Mouse (Mus musculus) thymus, adult 18-20 months (tissue): ENCODE measurements at regions not wholly inside any gene's neighbourhood (a gene's known extent, or its start where the extent isn't known, plus 50 kb on each side); places are given as distances from the start of the nearest gene placed in this dataset.

Source experiments
- DNase-seq, 2 experiments: peaks; one replicate each; pipeline ENCODE4 v3.0.0; 2022; ENCODE audit warnings: mixed read lengths in 2 of 2

DNA sequence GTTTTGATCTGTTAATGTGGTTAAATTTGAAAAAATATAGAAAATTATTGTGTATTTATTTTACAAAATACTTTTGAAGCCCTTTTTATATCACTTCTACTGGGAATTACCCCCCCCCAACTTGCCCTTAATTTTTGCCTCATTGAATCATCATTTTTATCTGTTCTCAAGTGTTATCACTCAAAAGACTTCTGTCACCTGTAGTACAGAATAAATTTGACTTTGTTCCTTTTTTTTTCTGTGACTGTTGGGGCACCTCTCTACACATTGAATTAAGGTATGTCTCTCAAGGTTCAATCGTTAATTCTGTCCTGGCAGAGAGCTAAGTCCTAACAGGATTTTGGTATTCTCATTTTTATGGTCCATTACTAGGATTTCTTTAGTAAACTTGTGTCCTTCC lies 1123.0 kb upstream of the Cited2 start:
- DNase-seq: no peak

DNA sequence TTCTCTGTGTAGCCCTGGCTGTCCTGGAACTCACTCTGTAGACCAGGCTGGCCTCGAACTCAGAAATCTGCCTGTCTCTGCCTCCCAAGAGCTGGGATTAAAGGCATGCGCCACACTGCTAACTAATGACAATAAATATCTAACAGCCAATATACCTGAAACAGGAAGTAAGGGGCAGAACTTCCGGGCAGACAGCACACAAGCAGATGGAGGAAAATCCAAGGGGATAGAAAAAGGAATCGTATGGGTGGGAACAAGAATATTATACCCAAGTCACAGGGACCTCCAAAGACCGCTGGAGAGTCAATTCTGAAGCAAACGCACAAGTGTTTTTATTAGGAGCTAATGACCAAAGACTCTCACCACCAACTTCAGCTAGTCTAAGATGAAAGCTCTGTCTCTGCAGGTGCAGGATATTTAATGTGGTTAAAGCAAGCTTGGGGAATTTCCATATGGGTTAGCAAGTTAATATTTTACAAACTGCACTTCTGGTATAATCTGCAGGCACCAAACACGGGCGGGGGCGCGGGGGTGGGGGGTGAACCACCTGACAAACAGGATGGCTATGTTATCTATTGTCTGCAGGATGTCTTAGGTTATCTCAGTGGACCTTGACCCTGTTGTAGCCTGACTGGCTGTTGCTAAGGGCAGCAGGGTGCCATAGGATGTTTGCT lies 1122.3 kb upstream of the Cited2 start:
- DNase-seq: no peak

- DNase-seq: no peak
Observed at GRCm38 (mm10) chr10:16601225-16601595, 1121.8 kb upstream of the Cited2 start.

DNA sequence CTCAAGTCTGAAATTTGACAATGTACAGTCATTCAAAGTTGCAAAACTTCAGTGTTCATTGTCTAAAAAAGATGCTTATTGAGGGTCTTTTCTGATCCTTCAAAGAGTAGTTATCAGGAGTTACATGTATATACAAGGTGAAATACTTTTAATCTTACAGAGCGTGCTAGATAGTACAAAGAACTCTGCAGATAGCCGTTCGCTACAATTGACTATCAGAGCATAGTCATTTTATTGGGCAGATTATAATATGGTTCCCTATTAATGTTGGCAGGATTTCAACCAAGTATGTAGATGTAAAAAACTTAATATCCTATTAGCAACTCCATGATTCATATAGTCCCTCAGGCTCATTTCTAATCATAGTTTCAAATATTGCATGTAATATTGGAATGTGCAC lies 1114.7 kb upstream of the Cited2 start:
- DNase-seq: no peak

DNA sequence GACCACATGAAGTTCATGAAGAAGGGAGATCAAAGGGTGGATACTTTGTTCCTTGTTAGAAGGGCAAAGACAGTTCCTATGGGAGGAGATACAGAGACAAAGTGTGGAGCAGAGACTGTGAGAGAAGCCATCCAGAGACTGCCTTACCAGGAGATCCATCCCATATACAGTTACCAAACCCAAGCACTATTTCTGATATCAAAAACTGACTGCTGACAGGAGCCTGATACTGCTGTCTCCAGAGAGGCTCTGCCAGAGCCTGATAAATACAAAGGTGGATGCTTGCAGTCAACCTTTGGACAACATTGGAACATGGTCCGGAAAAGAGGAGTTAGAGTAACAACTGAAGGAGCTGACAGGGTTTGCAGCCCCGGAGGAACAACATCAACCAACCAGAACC lies 1104.3 kb upstream of the Cited2 start:
- no peak for DNase-seq

- DNase-seq: no peak
Observed at GRCm38 (mm10) chr10:16619584-16619983, 1103.4 kb upstream of the Cited2 start.

- DNase-seq: no peak
Observed at GRCm38 (mm10) chr10:16620804-16621559, 1102.0 kb upstream of the Cited2 start.

- no peak for DNase-seq
Observed at GRCm38 (mm10) chr10:16622821-16623220, 1100.2 kb upstream of the Cited2 start.

DNA sequence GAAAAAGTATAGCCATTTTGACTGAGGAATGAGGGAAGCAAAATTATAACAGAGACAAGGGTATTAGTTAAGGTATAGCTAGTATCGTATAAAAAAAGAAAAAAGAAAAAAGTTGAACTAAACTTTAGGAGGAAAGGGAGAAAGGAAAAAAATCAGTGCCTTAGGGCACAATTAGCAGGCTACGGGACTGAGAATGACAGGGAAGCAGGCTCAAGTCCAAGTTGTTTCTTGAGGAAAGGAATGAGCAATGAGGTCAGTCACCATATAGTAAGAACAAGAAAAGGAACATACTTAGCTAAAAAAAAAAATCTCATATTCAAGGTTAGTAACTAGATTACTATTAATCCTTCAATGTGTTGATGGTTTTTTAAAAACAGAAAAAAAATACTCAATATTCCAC lies 1089.8 kb upstream of the Cited2 start:
- DNase-seq: no peak

- no peak for DNase-seq
Observed at GRCm38 (mm10) chr10:16635463-16635862, 1087.6 kb upstream of the Cited2 start.

DNA sequence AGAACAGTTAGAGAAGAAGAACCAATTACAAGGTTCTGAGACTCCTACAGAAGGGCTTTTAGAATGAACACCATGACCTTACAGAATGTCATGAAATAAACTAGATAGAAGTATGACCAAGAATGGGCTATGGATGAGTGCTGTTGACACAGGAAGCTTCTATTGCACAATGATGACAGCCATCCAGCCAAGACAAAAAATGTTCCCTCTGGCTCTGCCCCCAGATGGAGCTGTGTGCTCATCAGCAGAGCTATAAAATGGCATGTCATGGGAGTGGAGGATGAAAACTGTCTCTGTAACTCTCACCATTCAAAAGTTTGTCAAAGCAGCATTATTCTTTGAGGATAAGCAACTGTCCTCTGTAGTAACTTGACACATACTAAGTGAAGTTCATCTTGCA lies 1086.0 kb upstream of the Cited2 start:
- no peak for DNase-seq

GRCm38 (mm10) chr10:16638111-16638510 lies 1084.9 kb upstream of the Cited2 start:
- no peak for DNase-seq

- no peak for DNase-seq
Observed at GRCm38 (mm10) chr10:16640136-16640535, 1082.9 kb upstream of the Cited2 start.

DNA sequence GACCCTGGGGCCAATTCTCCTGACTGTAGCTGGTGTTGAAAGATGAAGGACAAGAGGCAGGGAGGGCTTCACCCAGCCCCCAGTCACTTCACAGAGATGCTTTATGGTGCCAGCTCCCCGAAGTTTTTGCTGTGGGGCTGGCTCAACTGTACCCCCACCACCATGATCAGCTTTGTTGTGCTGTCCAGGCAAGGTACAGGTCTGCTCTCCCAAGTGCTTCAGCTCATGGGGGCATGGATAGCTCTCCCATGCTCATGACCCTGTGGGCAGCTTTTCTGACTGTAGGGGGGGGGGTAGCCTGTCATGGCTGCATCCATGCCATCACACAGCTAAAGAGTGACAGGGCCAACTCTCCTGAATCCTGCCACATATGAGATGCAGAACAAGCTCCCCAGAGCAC lies 1072.9 kb upstream of the Cited2 start:
- no peak for DNase-seq

- no peak for DNase-seq
Observed at GRCm38 (mm10) chr10:16652450-16652849, 1070.6 kb upstream of the Cited2 start.

GRCm38 (mm10) chr10:16664483-16664882 lies 1058.5 kb upstream of the Cited2 start:
- DNase-seq: no peak

- no peak for DNase-seq
Observed at GRCm38 (mm10) chr10:16670286-16670685, 1052.7 kb upstream of the Cited2 start.

DNA sequence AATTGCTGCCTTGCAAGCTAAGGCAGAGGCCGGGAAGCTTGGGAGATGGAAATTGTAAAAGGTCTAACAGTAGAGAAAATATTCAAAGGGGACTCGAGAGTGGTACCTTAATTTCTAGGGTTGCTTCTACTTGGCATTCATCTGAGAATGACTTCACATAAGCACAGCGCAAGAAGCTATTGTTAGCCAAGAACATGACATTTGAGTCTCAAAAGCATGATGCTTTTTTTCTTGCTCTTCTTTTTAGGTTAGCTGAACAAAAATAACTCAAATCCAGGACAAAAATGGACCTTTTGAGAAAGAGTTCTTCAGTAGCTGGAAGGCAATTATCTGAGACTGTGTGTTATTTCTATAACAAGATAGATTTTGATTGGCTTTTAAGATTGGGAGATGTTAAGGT lies 1042.0 kb upstream of the Cited2 start:
- no peak for DNase-seq

DNA sequence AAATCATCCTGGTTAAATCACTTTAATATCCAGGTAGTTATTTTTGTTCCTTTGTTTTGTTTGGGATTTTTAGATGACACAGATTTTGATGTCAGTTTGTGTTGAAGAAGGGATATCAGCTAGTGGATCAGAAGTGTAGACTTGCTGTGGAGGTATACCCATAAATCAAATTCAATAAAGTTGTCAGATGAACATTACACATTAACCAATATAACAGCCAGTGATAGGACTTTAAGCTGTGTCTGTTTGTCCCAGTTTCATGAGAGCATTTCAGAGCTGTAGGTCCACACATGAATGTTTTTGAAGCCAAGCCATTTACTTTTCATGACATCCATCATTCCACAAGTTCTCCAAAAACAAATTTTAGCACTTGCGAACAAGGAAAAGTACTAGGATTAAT lies 1037.7 kb upstream of the Cited2 start:
- no peak for DNase-seq

DNA sequence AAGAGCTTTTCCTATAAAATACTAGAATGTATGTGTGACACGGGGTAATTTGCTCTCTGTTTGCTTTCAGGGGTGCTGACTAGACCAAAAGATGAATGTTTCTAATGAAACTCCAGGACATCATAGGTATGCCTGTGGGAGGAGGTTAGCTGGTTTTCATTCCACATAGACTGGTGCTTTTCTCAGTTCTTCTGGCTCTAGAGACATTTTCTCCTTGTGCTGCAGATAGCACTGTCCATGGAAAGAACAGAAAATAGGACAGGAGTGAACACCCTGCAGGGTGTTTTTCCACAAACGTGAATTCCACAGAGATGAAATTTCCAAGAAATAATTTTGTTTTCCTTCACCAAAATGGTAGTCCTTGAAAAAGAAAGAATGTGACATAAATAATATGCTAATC lies 1016.0 kb upstream of the Cited2 start:
- no peak for DNase-seq

- DNase-seq: no peak
Observed at GRCm38 (mm10) chr10:16713143-16713542, 1009.9 kb upstream of the Cited2 start.

- DNase-seq: no peak
Observed at GRCm38 (mm10) chr10:16714065-16714464, 1009.0 kb upstream of the Cited2 start.

DNA sequence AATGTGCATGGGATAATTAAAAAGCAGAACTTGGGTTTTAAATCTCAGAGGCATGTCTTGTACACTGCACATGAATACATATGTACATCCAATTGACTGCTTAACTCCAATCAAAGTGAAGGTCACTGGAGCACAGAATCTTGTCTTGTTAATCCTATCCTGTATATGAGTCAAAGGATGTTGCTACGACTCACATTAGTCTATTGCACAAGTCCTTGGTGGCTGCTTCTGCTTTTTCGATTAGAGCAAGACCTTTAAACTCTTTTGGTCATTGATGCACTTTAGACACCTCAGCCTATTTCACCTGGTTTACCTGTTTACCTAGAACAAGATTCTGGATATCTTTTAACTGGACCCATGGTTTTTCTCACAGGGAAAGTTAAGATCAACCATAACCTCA lies 1008.5 kb upstream of the Cited2 start:
- no peak for DNase-seq

DNA sequence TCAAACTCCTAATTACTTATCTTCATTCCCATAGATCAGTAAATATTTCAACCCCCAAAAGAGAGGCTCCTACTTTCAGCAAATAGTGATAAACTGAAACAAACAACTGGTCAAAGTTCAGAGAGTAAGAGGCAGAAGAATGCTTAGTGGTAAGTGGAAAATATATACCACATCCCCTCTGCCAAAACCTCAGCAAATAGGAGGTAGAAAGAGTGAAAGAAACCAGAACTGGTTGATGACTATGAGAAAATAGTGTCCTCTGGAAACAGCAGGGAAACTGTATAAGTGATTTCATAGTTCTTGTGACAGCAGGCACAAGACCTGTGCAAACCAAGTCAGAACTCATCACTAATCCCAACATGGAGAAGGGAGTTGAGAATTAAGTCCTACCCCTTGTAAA lies 980.8 kb upstream of the Cited2 start:
- no peak for DNase-seq

GRCm38 (mm10) chr10:16751546-16751945 lies 971.5 kb upstream of the Cited2 start:
- no peak for DNase-seq
